Mouse (Mus musculus): ENCODE data around the gene Ctr9. TPM values are rescaled to one million over a fixed set of nuclear protein-coding genes. Genes with fewer than 3 reads are reported as not detected.

The Ctr9 gene
- 22.9 and 24.7 TPM in 2 replicates for polyA plus RNA-seq (2015; fragmentation: Nextera tagmentation; extraction: Ambion mirVana)

GRCm38 (mm10) chr7:111028281-111029045, at the start of gene Ctr9:
Ctr9 (plus strand) TSS chr7:111028951.
- peak within 1 kb of the TSS; percentile 90 for H3K9ac ChIP-seq (ENCODE audit: low read depth, low read length)

GRCm38 (mm10) chr7:110981036-110981435, 47.7 kb upstream of the Ctr9 start:
- Histone ChIP-seq H3K27me3 (ENCODE audit: control insufficient read depth, insufficient read depth, low read depth, low read length) (no peaks in the 10 kb centered on the region), H3K36me3 (ENCODE audit: control insufficient read depth, insufficient read depth) (no peaks in the 10 kb centered on the region), H3K9ac (ENCODE audit: low read depth, low read length) (no peak overlapping the region), H3K4me3 (ENCODE audit: low read depth, low read length) (no peak overlapping the region), H3K4me1 (ENCODE audit: control insufficient read depth, low read depth, low read length) (peaks cover 13% of the 10 kb centered on the region), H3K27ac (ENCODE audit: low read length) (no peak overlapping the region; the same call in 1 of the 2 replicates), H3K4me2 (ENCODE audit: low read depth, low read length) (no peak overlapping the region), H3K9me3 (replicated peaks; ENCODE audit: control insufficient read depth, low read length) (no peaks in the 10 kb centered on the region)
- ATAC-seq (ENCODE audit: low read depth): no peak
- WGBS (ENCODE audit: insufficient replicate concordance): 58% methylated on average over 8 of the region's 8 CpGs

More at GRCm38 (mm10) chr7:111028281-111029045, at the start of gene Ctr9:
- H3K4me3 ChIP-seq (ENCODE audit: low read depth, low read length): peak within 1 kb of the TSS; percentile 98
- peak within 1 kb of the TSS; percentile 97 for H3K27ac ChIP-seq (ENCODE audit: low read length)
- peak within 1 kb of the TSS; percentile 90 for H3K4me2 ChIP-seq (ENCODE audit: low read depth, low read length)
- H3K9me3 ChIP-seq (replicated peaks; ENCODE audit: control insufficient read depth, low read length): no peaks in the 10 kb centered on the region
- H3K27me3 ChIP-seq (ENCODE audit: control insufficient read depth, insufficient read depth, low read depth, low read length): no peaks in the 10 kb centered on the region
- WGBS (ENCODE audit: insufficient replicate concordance): 5% methylated on average over 45 of the region's 45 CpGs
- peaks cover 2% of the 10 kb centered on the region for H3K36me3 ChIP-seq (ENCODE audit: control insufficient read depth, insufficient read depth)
- peaks cover 18% of the 10 kb centered on the region for H3K4me1 ChIP-seq (ENCODE audit: control insufficient read depth, low read depth, low read length)
- peak; percentile 91 for ATAC-seq (ENCODE audit: low read depth)

- H3K36me3 ChIP-seq (ENCODE audit: control insufficient read depth, insufficient read depth): no peaks in the 10 kb centered on the region
- H3K9me3 ChIP-seq (replicated peaks; ENCODE audit: control insufficient read depth, low read length): no peaks in the 10 kb centered on the region
- WGBS (ENCODE audit: insufficient replicate concordance): 53% methylated on average over 7 of the region's 7 CpGs
- H3K27me3 ChIP-seq (ENCODE audit: control insufficient read depth, insufficient read depth, low read depth, low read length): no peaks in the 10 kb centered on the region
- peak within 1 kb of the TSS; percentile 11 for H3K27ac ChIP-seq (ENCODE audit: low read length)
- H3K4me1 ChIP-seq (ENCODE audit: control insufficient read depth, low read depth, low read length): peaks cover 9% of the 10 kb centered on the region
- no peak within 1 kb of the TSS for H3K4me3 ChIP-seq (ENCODE audit: low read depth, low read length)
- no peak; the same call in 1 of the 2 replicates for ATAC-seq (ENCODE audit: low read depth)
- H3K9ac ChIP-seq (ENCODE audit: low read depth, low read length): no peak within 1 kb of the TSS
- H3K4me2 ChIP-seq (ENCODE audit: low read depth, low read length): no peak within 1 kb of the TSS
Measured at GRCm38 (mm10) chr7:110982053-110982705, 46.6 kb upstream of the Ctr9 start, which contains the start of gene Mrvi1. Mrvi1 (minus strand) TSS chr7:110982461.

- H3K9me3 ChIP-seq (replicated peaks; ENCODE audit: control insufficient read depth, low read length): no peaks in the 10 kb centered on the region
- H3K27ac ChIP-seq (ENCODE audit: low read length): no peak overlapping the region
- no peak overlapping the region for H3K4me3 ChIP-seq (ENCODE audit: low read depth, low read length)
- WGBS (ENCODE audit: insufficient replicate concordance): 30% methylated on average over 4 of the region's 4 CpGs
- H3K4me2 ChIP-seq (ENCODE audit: low read depth, low read length): no peak overlapping the region
- H3K9ac ChIP-seq (ENCODE audit: low read depth, low read length): no peak overlapping the region
- no peaks in the 10 kb centered on the region for H3K36me3 ChIP-seq (ENCODE audit: control insufficient read depth, insufficient read depth)
- peaks cover 4% of the 10 kb centered on the region for H3K4me1 ChIP-seq (ENCODE audit: control insufficient read depth, low read depth, low read length)
- H3K27me3 ChIP-seq (ENCODE audit: control insufficient read depth, insufficient read depth, low read depth, low read length): no peaks in the 10 kb centered on the region
- ATAC-seq (ENCODE audit: low read depth): peak; percentile 55; the same call in 1 of the 2 replicates
Measured at GRCm38 (mm10) chr7:110982764-110983163, 46.0 kb upstream of the Ctr9 start.

- WGBS (ENCODE audit: insufficient replicate concordance): 71% methylated on average over 5 of the region's 5 CpGs
- Histone ChIP-seq H3K9me3 (replicated peaks; ENCODE audit: control insufficient read depth, low read length) (no peaks in the 10 kb centered on the region), H3K27me3 (ENCODE audit: control insufficient read depth, insufficient read depth, low read depth, low read length) (no peaks in the 10 kb centered on the region), H3K4me3 (ENCODE audit: low read depth, low read length) (no peak overlapping the region), H3K36me3 (ENCODE audit: control insufficient read depth, insufficient read depth) (no peaks in the 10 kb centered on the region), H3K4me1 (ENCODE audit: control insufficient read depth, low read depth, low read length) (peaks cover 4% of the 10 kb centered on the region), H3K4me2 (ENCODE audit: low read depth, low read length) (no peak overlapping the region), H3K27ac (ENCODE audit: low read length) (no peak overlapping the region), H3K9ac (ENCODE audit: low read depth, low read length) (no peak overlapping the region)
- no peak for ATAC-seq (ENCODE audit: low read depth)
Measured at GRCm38 (mm10) chr7:110983621-110984020, 45.1 kb upstream of the Ctr9 start.

- Histone ChIP-seq H3K9me3 (replicated peaks; ENCODE audit: control insufficient read depth, low read length) (no peaks in the 10 kb centered on the region), H3K4me2 (ENCODE audit: low read depth, low read length) (no peak overlapping the region), H3K36me3 (ENCODE audit: control insufficient read depth, insufficient read depth) (no peaks in the 10 kb centered on the region), H3K27me3 (ENCODE audit: control insufficient read depth, insufficient read depth, low read depth, low read length) (no peaks in the 10 kb centered on the region), H3K4me1 (ENCODE audit: control insufficient read depth, low read depth, low read length) (peaks cover 6% of the 10 kb centered on the region), H3K27ac (ENCODE audit: low read length) (no peak overlapping the region), H3K4me3 (ENCODE audit: low read depth, low read length) (no peak overlapping the region), H3K9ac (ENCODE audit: low read depth, low read length) (no peak overlapping the region)
- 66% methylated on average over 7 of the region's 7 CpGs for WGBS (ENCODE audit: insufficient replicate concordance)
- no peak; the same call in 1 of the 2 replicates for ATAC-seq (ENCODE audit: low read depth)
Measured at GRCm38 (mm10) chr7:110985581-110986265, 43.0 kb upstream of the Ctr9 start.

GRCm38 (mm10) chr7:110988081-110988480, 40.7 kb upstream of the Ctr9 start:
- Histone ChIP-seq H3K9me3 (replicated peaks; ENCODE audit: control insufficient read depth, low read length) (no peaks in the 10 kb centered on the region), H3K4me3 (ENCODE audit: low read depth, low read length) (no peak overlapping the region), H3K9ac (ENCODE audit: low read depth, low read length) (no peak overlapping the region), H3K4me2 (ENCODE audit: low read depth, low read length) (no peak overlapping the region), H3K36me3 (ENCODE audit: control insufficient read depth, insufficient read depth) (no peaks in the 10 kb centered on the region), H3K27ac (ENCODE audit: low read length) (no peak overlapping the region), H3K27me3 (ENCODE audit: control insufficient read depth, insufficient read depth, low read depth, low read length) (no peaks in the 10 kb centered on the region), H3K4me1 (ENCODE audit: control insufficient read depth, low read depth, low read length) (peaks cover 10% of the 10 kb centered on the region)
- WGBS (ENCODE audit: insufficient replicate concordance): 76% methylated on average over 3 of the region's 3 CpGs
- no peak for ATAC-seq (ENCODE audit: low read depth)

GRCm38 (mm10) chr7:110989286-110989879, 39.4 kb upstream of the Ctr9 start:
- no peak overlapping the region for H3K9ac ChIP-seq (ENCODE audit: low read depth, low read length)
- H3K4me1 ChIP-seq (ENCODE audit: control insufficient read depth, low read depth, low read length): peaks cover 10% of the 10 kb centered on the region
- H3K27me3 ChIP-seq (ENCODE audit: control insufficient read depth, insufficient read depth, low read depth, low read length): no peaks in the 10 kb centered on the region
- no peaks in the 10 kb centered on the region for H3K9me3 ChIP-seq (replicated peaks; ENCODE audit: control insufficient read depth, low read length)
- no peak for ATAC-seq (ENCODE audit: low read depth)
- no peak overlapping the region for H3K4me3 ChIP-seq (ENCODE audit: low read depth, low read length)
- H3K27ac ChIP-seq (ENCODE audit: low read length): no peak overlapping the region
- WGBS (ENCODE audit: insufficient replicate concordance): 34% methylated on average over 5 of the region's 5 CpGs
- H3K36me3 ChIP-seq (ENCODE audit: control insufficient read depth, insufficient read depth): no peaks in the 10 kb centered on the region
- H3K4me2 ChIP-seq (ENCODE audit: low read depth, low read length): no peak overlapping the region
